Mouse (Mus musculus): ENCODE results near the gene Ccdc42.

The Ccdc42 gene

GRCm38 (mm10) chr11:68570861-68571260, 16.0 kb upstream of the Ccdc42 start:
- ChIA-PET CTCF (interaction anchor here in 3 of 4 experiments (0.6 to 1.0 kb wide), 3 partner anchors 19 to 181 kb away, joined by 3 to 4 read pairs (median 3); no protein-coding TSS in a partner anchor), POLR2A (interaction anchor here in 1 of 4 experiments (0.6 kb wide), 1 partner anchor 41 kb away, joined by 3 read pairs; no protein-coding TSS in a partner anchor)

- POLR2A ChIA-PET, result no interaction called here
- CTCF ChIA-PET, result interaction anchor here in 1 of 4 experiments (0.5 kb wide), 1 partner anchor 300 kb away, joined by 3 read pairs; no protein-coding TSS in a partner anchor
These were observed 9.7 kb upstream of the Ccdc42 start for GRCm38 (mm10) chr11:68577076-68577475.

GRCm38 (mm10) chr11:68579462-68579881, 7.3 kb upstream of the Ccdc42 start:
- POLR2A ChIA-PET, result interaction anchor here in 3 of 4 experiments (0.6 to 1.5 kb wide), 5 partner anchors 9 to 744 kb away, joined by 3 to 5 read pairs (median 4); partner anchors contain the start of genes Cntrob (in 1 of the 3) and Trappc1 (in 1 of the 3)
- CTCF ChIA-PET, result interaction anchor here in 3 of 4 experiments (0.6 to 2.1 kb wide), 7 partner anchors 10 to 258 kb away, joined by 3 to 7 read pairs (median 4); no protein-coding TSS in a partner anchor

GRCm38 (mm10) chr11:68580566-68580965, 6.3 kb upstream of the Ccdc42 start:
- ChIA-PET CTCF (interaction anchor here (0.6 to 2.1 kb wide), 10 partner anchors 9 to 322 kb away, joined by 3 to 9 read pairs (median 4); no protein-coding TSS in a partner anchor), POLR2A (interaction anchor here in 1 of 4 experiments (0.7 to 1.5 kb wide), 4 partner anchors 11 to 64 kb away, joined by 3 to 5 read pairs (median 3); no protein-coding TSS in a partner anchor)

GRCm38 (mm10) chr11:68583225-68583624, 3.6 kb upstream of the Ccdc42 start:
- POLR2A ChIA-PET, result interaction anchor here in 1 of 4 experiments (1.4 kb wide), 1 partner anchor 109 kb away, joined by 4 read pairs; the partner anchor contains the start of gene Myh10
- CTCF ChIA-PET, result interaction anchor here in 3 of 4 experiments (0.5 to 0.7 kb wide), 3 partner anchors 17 to 293 kb away, joined by 3 to 5 read pairs (median 3); no protein-coding TSS in a partner anchor

GRCm38 (mm10) chr11:68583906-68584480, 2.8 kb upstream of the Ccdc42 start:
- ChIA-PET CTCF (interaction anchor here in 1 of 4 experiments (0.6 kb wide), 1 partner anchor 29 kb away, joined by 3 read pairs; no protein-coding TSS in a partner anchor), POLR2A (interaction anchor here in 1 of 4 experiments (1.1 kb wide), 1 partner anchor 16 kb away, joined by 4 read pairs; no protein-coding TSS in a partner anchor)

GRCm38 (mm10) chr11:68585890-68586289, 931 bp upstream of the Ccdc42 start:
- ChIA-PET POLR2A (interaction anchor here in 3 of 4 experiments (0.6 to 2.1 kb wide), 6 partner anchors 42 to 536 kb away, joined by 3 to 11 read pairs (median 3); partner anchors contain the start of genes Myh10 (in 2 of the 3) and 9130213A22Rik (in 1 of the 3)), CTCF (interaction anchor here (0.5 to 3.3 kb wide), 22 partner anchors 8 to 313 kb away, joined by 3 to 13 read pairs (median 3); no protein-coding TSS in a partner anchor)

- CTCF ChIA-PET, result interaction anchor here (0.5 to 2.0 kb wide), 33 partner anchors 9 to 549 kb away, joined by 3 to 11 read pairs (median 4); partner anchors contain the start of genes Myh10 (in 1 of the 4) and Ndel1 (in 1 of the 4)
- POLR2A ChIA-PET, result interaction anchor here in 2 of 4 experiments (0.5 to 2.2 kb wide), 8 partner anchors 11 to 423 kb away, joined by 3 to 15 read pairs (median 4); partner anchors contain the start of gene Myh10 (in 2 of the 2)
These were observed 2.4 kb downstream of the Ccdc42 start for GRCm38 (mm10) chr11:68589055-68589809.

- CTCF ChIA-PET, result no interaction called here
- POLR2A ChIA-PET, result interaction anchor here in 2 of 4 experiments (1.1 to 1.3 kb wide), 3 partner anchors 10 to 100 kb away, joined by 3 read pairs; partner anchors contain the start of gene Myh10 (in 2 of the 2)
These were observed 4.9 kb downstream of the Ccdc42 start for GRCm38 (mm10) chr11:68591708-68592107.

GRCm38 (mm10) chr11:68593247-68593646, 6.4 kb downstream of the Ccdc42 start:
- ChIA-PET POLR2A (no interaction called here), CTCF (interaction anchor here in 1 of 4 experiments (0.6 kb wide), 1 partner anchor 41 kb away, joined by 7 read pairs; no protein-coding TSS in a partner anchor)

- CTCF ChIA-PET, result interaction anchor here in 1 of 4 experiments (1.4 kb wide), 1 partner anchor 9 kb away, joined by 4 read pairs; no protein-coding TSS in a partner anchor
- POLR2A ChIA-PET, result interaction anchor here in 1 of 4 experiments (1.1 kb wide), 1 partner anchor 93 kb away, joined by 3 read pairs; the partner anchor contains the start of gene Myh10
These were observed 11.1 kb downstream of the Ccdc42 start for GRCm38 (mm10) chr11:68597912-68598311.

- POLR2A ChIA-PET, result interaction anchor here in 2 of 4 experiments (0.5 to 3.3 kb wide), 8 partner anchors 9 to 179 kb away, joined by 3 to 11 read pairs (median 4); partner anchors contain the start of gene Myh10 (in 2 of the 2)
- CTCF ChIA-PET, result interaction anchor here in 2 of 4 experiments (0.5 to 2.4 kb wide), 2 partner anchors 15 to 17 kb away, joined by 3 to 9 read pairs; no protein-coding TSS in a partner anchor
These were observed 13.8 kb downstream of the Ccdc42 start for GRCm38 (mm10) chr11:68600551-68601021.

GRCm38 (mm10) chr11:68601486-68601991, 14.7 kb downstream of the Ccdc42 start:
- CTCF ChIA-PET, result interaction anchor here in 2 of 4 experiments (0.9 to 2.5 kb wide), 5 partner anchors 11 to 35 kb away, joined by 3 to 11 read pairs (median 4); no protein-coding TSS in a partner anchor
- POLR2A ChIA-PET, result interaction anchor here in 3 of 4 experiments (0.6 to 3.3 kb wide), 8 partner anchors 10 to 251 kb away, joined by 3 to 11 read pairs (median 4); partner anchors contain the start of gene Myh10 (in 3 of the 3)

- CTCF ChIA-PET, result interaction anchor here (0.6 to 2.5 kb wide), 9 partner anchors 12 to 557 kb away, joined by 3 to 11 read pairs (median 3); no protein-coding TSS in a partner anchor
- POLR2A ChIA-PET, result interaction anchor here in 3 of 4 experiments (0.7 to 3.3 kb wide), 6 partner anchors 10 to 250 kb away, joined by 3 to 11 read pairs (median 4); partner anchors contain the start of gene Myh10 (in 2 of the 3)
These were observed 15.5 kb downstream of the Ccdc42 start for GRCm38 (mm10) chr11:68602200-68602931.

GRCm38 (mm10) chr11:68607046-68607445, 20.2 kb downstream of the Ccdc42 start:
- CTCF ChIA-PET, result no interaction called here
- POLR2A ChIA-PET, result interaction anchor here in 1 of 4 experiments (1.2 kb wide), 1 partner anchor 84 kb away, joined by 3 read pairs; the partner anchor contains the start of gene Myh10

GRCm38 (mm10) chr11:68609910-68610566, 23.2 kb downstream of the Ccdc42 start:
- ChIA-PET CTCF (no interaction called here), POLR2A (interaction anchor here in 1 of 4 experiments (0.6 kb wide), 1 partner anchor 1028 kb away, joined by 3 read pairs; no protein-coding TSS in a partner anchor)
